Mouse (Mus musculus) CH12.LX (cell line): ENCODE data around the gene Runx3. TPM values are rescaled to one million over a fixed set of nuclear protein-coding genes. Genes with fewer than 3 reads are reported as not detected.

Experiments
- DNase-seq: peaks from one replicate; pipeline ENCODE4 v3.0.0-alpha.2; 2013; ENCODE audit errors: extremely low read depth
- H3K27ac ChIP-seq: 2 replicates; pipeline ENCODE4 v1.5.1; 2012; ENCODE audit warnings: low read depth, mild to moderate bottlenecking, control low read depth, moderate library complexity; ENCODE audit not compliant: insufficient read depth
- H3K27me3 ChIP-seq: replicated peaks from 2 replicates; pipeline ENCODE3; 2012; ENCODE audit warnings: inconsistent platforms
- H3K36me3 ChIP-seq, 2 experiments: replicated peaks in 1 of 2; 2 replicates each; pipeline versions ENCODE3 to v1.6.1; 2012; ENCODE audit warnings: inconsistent platforms in 1 of 2, low read length in 1 of 2, mild to moderate bottlenecking in 1 of 2, mixed read lengths in 1 of 2, moderate library complexity in 1 of 2; ENCODE audit not compliant: control insufficient read depth in 1 of 2, insufficient read depth in 1 of 2
- H3K4me1 ChIP-seq, 2 experiments: 2 replicates each; pipeline ENCODE4 v1.6.1; 2012; ENCODE audit warnings: inconsistent platforms in 1 of 2, moderate library complexity in 1 of 2; ENCODE audit not compliant: insufficient read depth in 2 of 2, control insufficient read depth in 1 of 2
- H3K4me2 ChIP-seq: 2 replicates; pipeline ENCODE4 v1.6.1; 2012; ENCODE audit warnings: low read depth, mild to moderate bottlenecking, control low read depth; ENCODE audit not compliant: poor library complexity, insufficient read depth, severe bottlenecking
- H3K4me3 ChIP-seq, 3 experiments: fragments of 150-350 bp in 1 of 3; sonication (generic) in 1 of 3; replicated peaks in 1 of 3; 2 replicates each; pipeline versions ENCODE3 to v1.5.1; 2011 to 2012; ENCODE audit warnings: low read depth in 2 of 3, low read length in 2 of 3, mild to moderate bottlenecking in 2 of 3, moderate library complexity in 2 of 3, control low read depth in 1 of 3, improper control_type of control experiment in 1 of 3, inconsistent platforms in 1 of 3, mixed read lengths in 1 of 3; ENCODE audit not compliant: poor library complexity in 1 of 3
- H3K79me2 ChIP-seq: replicated peaks from 2 replicates; pipeline ENCODE4 v1.6.1; 2012; ENCODE audit warnings: mild to moderate bottlenecking, moderate library complexity; ENCODE audit not compliant: control insufficient read depth, poor library complexity, insufficient read depth, severe bottlenecking; ENCODE audit errors: extremely low read depth
- H3K9ac ChIP-seq: 2 replicates; pipeline ENCODE4 v1.6.1; 2012; ENCODE audit warnings: low read depth, mild to moderate bottlenecking, control low read depth, moderate library complexity; ENCODE audit not compliant: insufficient read depth
- H3K9me3 ChIP-seq: replicated peaks from 2 replicates; pipeline ENCODE3; 2012; ENCODE audit warnings: low read length, inconsistent platforms, mixed read lengths
- BHLHE40 ChIP-seq: IDR thresholded peaks from 2 replicates; pipeline ENCODE4 v1.6.1; 2011; ENCODE audit warnings: mild to moderate bottlenecking, low read depth, low read length, improper control_type of control experiment
- CHD1 ChIP-seq: IDR thresholded peaks from 2 replicates; pipeline ENCODE4 v1.6.1; 2012; ENCODE audit warnings: low read depth, low read length, improper control_type of control experiment, inconsistent platforms
- CHD2 ChIP-seq: IDR thresholded peaks from 2 replicates; pipeline ENCODE4 v1.6.1; 2011; ENCODE audit warnings: low read length, improper control_type of control experiment
- CTCF ChIP-seq, 2 experiments: IDR thresholded peaks in 1 of 2; conservative IDR thresholded peaks in 1 of 2; 2 replicates each; pipeline ENCODE4 v1.5.1; 2011 to 2012; ENCODE audit warnings: low read depth in 2 of 2, low read length in 2 of 2, improper control_type of control experiment in 1 of 2, inconsistent platforms in 1 of 2, mild to moderate bottlenecking in 1 of 2, moderate library complexity in 1 of 2
- E2F4 ChIP-seq: IDR thresholded peaks from 2 replicates; pipeline ENCODE4 v1.6.1; 2011; ENCODE audit warnings: low read depth, low read length, improper control_type of control experiment; ENCODE audit not compliant: insufficient replicate concordance
- ELF1 ChIP-seq: IDR thresholded peaks from 2 replicates; pipeline ENCODE4 v1.6.1; 2014; ENCODE audit warnings: low read depth, mild to moderate bottlenecking, inconsistent platforms, low read length, improper control_type of control experiment
- EP300 ChIP-seq: IDR thresholded peaks from 2 replicates; pipeline ENCODE4 v1.6.1; 2011; ENCODE audit warnings: low read length, improper control_type of control experiment
- ETS1 ChIP-seq: conservative IDR thresholded peaks from 2 replicates; pipeline ENCODE4 v1.6.1; 2012; ENCODE audit warnings: low read depth, mild to moderate bottlenecking, inconsistent platforms, low read length, improper control_type of control experiment, moderate library complexity
- GABPA ChIP-seq: IDR thresholded peaks from 2 replicates; pipeline ENCODE4 v1.6.1; 2012; ENCODE audit warnings: low read depth, low read length, improper control_type of control experiment, inconsistent platforms; ENCODE audit not compliant: insufficient replicate concordance
- HCFC1 ChIP-seq: IDR thresholded peaks from 2 replicates; pipeline ENCODE4 v1.6.1; 2012; ENCODE audit warnings: low read depth, mild to moderate bottlenecking, inconsistent platforms, low read length, improper control_type of control experiment
- IRF4 ChIP-seq: IDR thresholded peaks from 2 replicates; pipeline ENCODE4 v1.6.1; 2014; ENCODE audit warnings: low read depth, mild to moderate bottlenecking, inconsistent platforms, low read length, improper control_type of control experiment
- JUN ChIP-seq: IDR thresholded peaks from 2 replicates; pipeline ENCODE4 v1.6.1; 2011; ENCODE audit warnings: low read depth, mild to moderate bottlenecking, low read length, improper control_type of control experiment, moderate library complexity; ENCODE audit not compliant: insufficient read depth
- JUND ChIP-seq: conservative IDR thresholded peaks from 2 replicates; pipeline ENCODE4 v1.6.1; 2011; ENCODE audit warnings: low read depth, low read length, improper control_type of control experiment
- KAT2A ChIP-seq: IDR thresholded peaks from 2 replicates; pipeline ENCODE4 v1.6.1; 2012; ENCODE audit warnings: low read length, improper control_type of control experiment, inconsistent platforms; ENCODE audit not compliant: insufficient replicate concordance
- MAFK ChIP-seq: IDR thresholded peaks from 2 replicates; pipeline ENCODE4 v1.6.1; 2011; ENCODE audit warnings: low read length, improper control_type of control experiment; ENCODE audit not compliant: insufficient replicate concordance
- MAX ChIP-seq: IDR thresholded peaks from 2 replicates; pipeline ENCODE4 v1.6.1; 2011; ENCODE audit warnings: low read length, improper control_type of control experiment
- MAZ ChIP-seq: IDR thresholded peaks from 2 replicates; pipeline ENCODE4 v1.6.1; 2012; ENCODE audit warnings: low read depth, mild to moderate bottlenecking, inconsistent platforms, low read length, improper control_type of control experiment, moderate library complexity
- MEF2A ChIP-seq: IDR thresholded peaks from 2 replicates; pipeline ENCODE4 v1.6.1; 2014; ENCODE audit warnings: low read depth, mild to moderate bottlenecking, inconsistent platforms, low read length, improper control_type of control experiment, borderline replicate concordance
- MXI1 ChIP-seq: IDR thresholded peaks from 2 replicates; pipeline ENCODE4 v1.6.1; 2011; ENCODE audit warnings: mild to moderate bottlenecking, low read depth, low read length, improper control_type of control experiment
- MYC ChIP-seq: IDR thresholded peaks from 2 replicates; pipeline ENCODE4 v1.6.1; 2011; ENCODE audit warnings: low read depth, mild to moderate bottlenecking, improper control_type of control experiment, low read length
- NELFE ChIP-seq: IDR thresholded peaks from 2 replicates; pipeline ENCODE4 v1.6.1; 2011; ENCODE audit warnings: low read depth, low read length, improper control_type of control experiment
- NRF1 ChIP-seq: IDR thresholded peaks from 2 replicates; pipeline ENCODE4 v1.6.1; 2014; ENCODE audit warnings: low read depth, mild to moderate bottlenecking, inconsistent platforms, low read length, improper control_type of control experiment, moderate library complexity
- PAX5 ChIP-seq: IDR thresholded peaks from 2 replicates; pipeline ENCODE4 v1.6.1; 2012; ENCODE audit warnings: low read length, inconsistent platforms, mixed read lengths
- POLR2A ChIP-seq: IDR thresholded peaks from 2 replicates; pipeline ENCODE4 v1.6.1; 2011; ENCODE audit warnings: low read depth, mild to moderate bottlenecking, improper control_type of control experiment, low read length
- POLR2AphosphoS2 ChIP-seq: IDR thresholded peaks from 2 replicates; pipeline ENCODE4 v1.6.1; 2011; ENCODE audit warnings: low read depth, low read length, improper control_type of control experiment
- RAD21 ChIP-seq: IDR thresholded peaks from 2 replicates; pipeline ENCODE4 v1.6.1; 2011; ENCODE audit warnings: low read depth, mild to moderate bottlenecking, low read length, improper control_type of control experiment, moderate library complexity
- RCOR1 ChIP-seq: conservative IDR thresholded peaks from 2 replicates; pipeline ENCODE4 v1.6.1; 2012; ENCODE audit warnings: low read depth, mild to moderate bottlenecking, inconsistent platforms, low read length, improper control_type of control experiment
- SIN3A ChIP-seq: IDR thresholded peaks from 2 replicates; pipeline ENCODE4 v1.6.1; 2012; ENCODE audit warnings: low read length, improper control_type of control experiment, inconsistent platforms
- SMC3 ChIP-seq: IDR thresholded peaks from 2 replicates; pipeline ENCODE4 v1.6.1; 2011; ENCODE audit warnings: low read depth, low read length, improper control_type of control experiment
- TBP ChIP-seq: conservative IDR thresholded peaks from 2 replicates; pipeline ENCODE4 v1.6.1; 2011; ENCODE audit warnings: low read depth, low read length, improper control_type of control experiment
- TCF12 ChIP-seq: IDR thresholded peaks from 2 replicates; pipeline ENCODE4 v1.6.1; 2014; ENCODE audit warnings: low read depth, mild to moderate bottlenecking, inconsistent platforms, low read length, improper control_type of control experiment
- UBTF ChIP-seq: IDR thresholded peaks from 2 replicates; pipeline ENCODE4 v1.6.1; 2012; ENCODE audit warnings: low read depth, mild to moderate bottlenecking, inconsistent platforms, low read length, improper control_type of control experiment, moderate library complexity
- USF1 ChIP-seq: IDR thresholded peaks from 2 replicates; pipeline ENCODE4 v1.6.1; 2014; ENCODE audit warnings: low read depth, mild to moderate bottlenecking, inconsistent platforms, low read length, improper control_type of control experiment
- USF2 ChIP-seq: conservative IDR thresholded peaks from 2 replicates; pipeline ENCODE4 v1.6.1; 2011; ENCODE audit warnings: low read depth, low read length, improper control_type of control experiment
- ZC3H11A ChIP-seq: IDR thresholded peaks from 2 replicates; pipeline ENCODE4 v1.6.1; 2012; ENCODE audit warnings: low read depth, mild to moderate bottlenecking, inconsistent platforms, low read length, improper control_type of control experiment
- ZKSCAN1 ChIP-seq: IDR thresholded peaks from 2 replicates; pipeline ENCODE4 v1.6.1; 2012; ENCODE audit warnings: low read depth, inconsistent platforms, low read length, improper control_type of control experiment, borderline replicate concordance
- ZMIZ1 ChIP-seq: IDR thresholded peaks from 2 replicates; pipeline ENCODE4 v1.6.1; 2012; ENCODE audit warnings: low read depth, mild to moderate bottlenecking, inconsistent platforms, low read length, improper control_type of control experiment
- ZNF384 ChIP-seq: IDR thresholded peaks from 2 replicates; pipeline ENCODE4 v1.6.1; 2012; ENCODE audit warnings: low read depth, low read length, improper control_type of control experiment, inconsistent platforms
- dilution Hi-C: fragments of 300-500 bp; cut with MboI; formaldehyde crosslinking; loops from 2 replicates; pipeline ENCODE4 v1.14.3; 2020; ENCODE audit warnings: low sequenced_read_pairs; ENCODE audit not compliant: extremely low pct_unique_long_range_greater_than_20kb, extremely low pct_ligation_motif_present
- in situ Hi-C: fragments of 300-500 bp; cut with MboI; formaldehyde crosslinking; loops from 3 replicates; pipeline ENCODE4 v1.14.3; 2019; ENCODE audit warnings: low sequenced_read_pairs, low pct_ligation_motif_present, low pct_unique_long_range_greater_than_20kb, mixed read lengths
- polyA plus RNA-seq: library from polyadenylated mRNA; unstranded; fragments of >175 nt; gene quantifications from 2 replicates; pipeline ENCODE4 v1.2.1, GENCODE M21; 2012; ENCODE audit warnings: low read depth; ENCODE audit not compliant: insufficient read length
- total RNA-seq, 2 experiments: library from RNA; depleted of rRNA; stranded (reverse); fragments of 300-350 nt in 1 of 2; fragments of >200 nt in 1 of 2; gene quantifications; 2 replicates each; pipeline ENCODE4 v1.2.3; 2012 to 2014

Runx3 gene
- total RNA-seq (2012; rRNA removed): 13.7 and 19.7 TPM in 2 replicates
- total RNA-seq (2014; rRNA removed): 2.4 and 5.0 TPM in 2 replicates
- 48.0 and 61.1 TPM in 2 replicates for polyA plus RNA-seq

GRCm38 (mm10) chr4:135120342-135121100, at the start of gene Runx3:
Runx3 (plus strand) TSS chr4:135120652.
- peak within 1 kb of the TSS; percentile 58 to 77 (median 70) for H3K4me3 ChIP-seq

GRCm38 (mm10) chr4:135072671-135073070, 47.8 kb upstream of the Runx3 start:
- Histone ChIP-seq H3K36me3 (no peaks in the 10 kb centered on the region), H3K27me3 (no peaks in the 10 kb centered on the region), H3K4me2 (no peak overlapping the region), H3K4me3 (no peak overlapping the region), H3K9ac (no peak overlapping the region), H3K27ac (no peak overlapping the region; the same call in 1 of the 2 replicates), H3K79me2 (no peaks in the 10 kb centered on the region), H3K4me1 (peaks cover 46 to 87% of the 10 kb centered on the region in 2 experiments), H3K9me3 (no peaks in the 10 kb centered on the region)
- peak; percentile 73 for DNase-seq
- TF ChIP-seq BHLHE40 (no peak), PAX5 (no peak), MEF2A (peak; percentile 91), IRF4 (no peak), TBP (0 out of 2 replicates have a peak, but pooled peaks have one; percentile 32), MYC (0 out of 2 replicates have a peak, but pooled peaks have one; percentile 25), TCF12 (peak; percentile 50; the same call in 1 of the 2 replicates), ZKSCAN1 (no peak), JUN (peak; percentile 39; the same call in 1 of the 2 replicates), CHD1 (no peak), POLR2AphosphoS2 (no peak), E2F4 (no peak), ETS1 (peak; percentile 35)
- dilution Hi-C loops: no loop called here
- in situ Hi-C loops: loop anchor here (5.0 to 10.0 kb wide), 2 partner anchors 50 to 242 kb away; partner anchors contain the start of gene Runx3

More at GRCm38 (mm10) chr4:135120342-135121100, at the start of gene Runx3:
- no peak for TF ChIP-seq UBTF
- TF ChIP-seq BHLHE40: no peak
- peak; percentile 61; the same call in 1 of the 2 replicates for TF ChIP-seq MEF2A
- no peak for TF ChIP-seq JUN
- no peak; the same call in 1 of the 2 replicates for TF ChIP-seq RAD21
- peak; percentile 69 for TF ChIP-seq USF2
- TF ChIP-seq SIN3A: no peak
- no peak for TF ChIP-seq CTCF (conservative IDR thresholded peaks at IDR 0.05 in 1 of 2, IDR thresholded peaks at IDR 0.05 in 1 of 2; ENCODE audit: low read depth in 2 of 2, low read length in 2 of 2)
- peak; percentile 87 for TF ChIP-seq ZNF384
- 0 out of 2 replicates have a peak, but pooled peaks have one; percentile 8 for TF ChIP-seq SMC3
- peak; percentile 63 for TF ChIP-seq MAX
- peak; percentile 88 for TF ChIP-seq NELFE
- TF ChIP-seq ZKSCAN1: no peak
- TF ChIP-seq RCOR1: no peak; the same call in 1 of the 2 replicates
- TF ChIP-seq E2F4: no peak
- TF ChIP-seq TBP: peak; percentile 81
- TF ChIP-seq MAZ: no peak; the same call in 1 of the 2 replicates
- peak; percentile 64 for TF ChIP-seq ETS1
- peak; percentile 70 for TF ChIP-seq TCF12
- TF ChIP-seq CHD2: peak; percentile 40; the same call in 1 of the 2 replicates
- TF ChIP-seq USF1: peak; percentile 79
- TF ChIP-seq ZC3H11A: no peak
- TF ChIP-seq CHD1: no peak
- peak; percentile 66 for TF ChIP-seq ZMIZ1
- 0 out of 2 replicates have a peak, but pooled peaks have one; percentile 36 for TF ChIP-seq MXI1
- TF ChIP-seq EP300: no peak
- 0 out of 2 replicates have a peak, but pooled peaks have one; percentile 26 for TF ChIP-seq ELF1
- peak; percentile 29; the same call in 1 of the 2 replicates for TF ChIP-seq HCFC1
- no peak for TF ChIP-seq IRF4
- TF ChIP-seq JUND: no peak
- peak; percentile 36; the same call in 1 of the 2 replicates for TF ChIP-seq POLR2AphosphoS2
- peak; percentile 29; the same call in 1 of the 2 replicates for TF ChIP-seq MYC
- no peak for TF ChIP-seq PAX5
- TF ChIP-seq NRF1: no peak
- no peak for TF ChIP-seq KAT2A
- no peak for TF ChIP-seq MAFK
- no peak for TF ChIP-seq GABPA
- peak; percentile 88 for TF ChIP-seq POLR2A
- DNase-seq: peak; percentile 98
- peak within 1 kb of the TSS; percentile 74 for H3K27ac ChIP-seq
- dilution Hi-C loops: no loop called here
- H3K4me1 ChIP-seq: peaks cover 39 to 64% of the 10 kb centered on the region in 2 experiments
- H3K36me3 ChIP-seq: peaks cover 0 to 19% of the 10 kb centered on the region in 2 experiments
- peaks cover 15% of the 10 kb centered on the region for H3K79me2 ChIP-seq
- H3K4me2 ChIP-seq: peak within 1 kb of the TSS; percentile 89
- H3K27me3 ChIP-seq: no peaks in the 10 kb centered on the region
- in situ Hi-C loops: loop anchor here (5.0 kb wide), 1 partner anchor 48 kb away; no protein-coding TSS in a partner anchor
- peaks cover 4% of the 10 kb centered on the region for H3K9me3 ChIP-seq
- peak within 1 kb of the TSS; percentile 45 for H3K9ac ChIP-seq
